Mouse (Mus musculus) adrenal gland, postnatal 25 days (tissue): ENCODE measurements around the gene Vamp8. TPM values are rescaled to one million over a fixed set of nuclear protein-coding genes. Genes with fewer than 3 reads are reported as not detected.

Experiments
- DNase-seq: peaks from one replicate; pipeline ENCODE4 v3.0.0; 2021; ENCODE audit warnings: mixed read lengths
- total RNA-seq: library from RNA; stranded (reverse); gene quantifications from 2 replicates; pipeline ENCODE4 v1.2.3, GENCODE M21; 2021

Vamp8 gene
- total RNA-seq, 1 experiment from 2014 or later, result 154 TPM

DNA sequence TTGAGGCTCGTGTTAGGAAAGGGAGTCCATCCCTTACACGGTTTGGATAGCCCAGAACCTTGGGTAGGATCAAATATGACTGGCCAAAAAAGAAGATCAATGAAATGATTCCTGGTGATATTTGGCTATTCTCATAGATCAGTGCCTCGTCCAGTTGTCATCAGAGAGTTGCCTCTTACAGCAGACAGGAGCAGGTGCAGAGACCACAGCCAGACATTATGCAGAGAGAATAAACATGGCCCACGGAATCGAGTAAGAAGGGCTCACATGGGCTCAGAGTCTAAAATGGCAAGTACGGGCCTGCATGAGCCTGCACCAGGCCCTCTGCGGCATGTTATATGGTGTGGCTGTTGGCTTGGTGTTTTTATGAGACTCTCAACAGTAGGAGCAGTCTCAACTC is 14.9 kb upstream of the Vamp8 start:
- no peak for DNase-seq

DNA sequence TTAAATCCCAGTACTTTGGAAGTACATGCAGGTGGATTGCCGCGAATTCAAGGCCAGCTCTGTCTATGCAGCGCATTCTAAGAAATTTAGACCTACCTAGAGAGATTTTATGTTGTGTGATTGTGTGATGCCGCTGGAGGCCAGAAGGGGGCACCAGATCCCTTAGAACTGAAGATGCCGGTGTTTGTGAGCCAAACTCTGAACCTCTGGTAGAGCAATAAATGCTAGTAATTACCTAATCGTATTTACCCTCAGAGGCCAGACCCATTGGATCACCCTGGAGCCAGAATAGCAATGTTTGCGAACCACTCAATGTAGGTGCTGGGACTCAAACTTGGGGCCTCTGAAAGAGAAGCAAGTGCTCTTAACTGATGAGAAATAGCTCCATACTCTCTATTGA is 11.4 kb upstream of the Vamp8 start:
- peak; percentile 67 for DNase-seq

- no peak for DNase-seq
These were observed 9.5 kb upstream of the Vamp8 start for GRCm38 (mm10) chr6:72399967-72400366.

GRCm38 (mm10) chr6:72396837-72397251 is 6.3 kb upstream of the Vamp8 start:
- DNase-seq, result no peak

- DNase-seq, result no peak
These were observed 1.8 kb upstream of the Vamp8 start for GRCm38 (mm10) chr6:72392341-72392740.

DNA sequence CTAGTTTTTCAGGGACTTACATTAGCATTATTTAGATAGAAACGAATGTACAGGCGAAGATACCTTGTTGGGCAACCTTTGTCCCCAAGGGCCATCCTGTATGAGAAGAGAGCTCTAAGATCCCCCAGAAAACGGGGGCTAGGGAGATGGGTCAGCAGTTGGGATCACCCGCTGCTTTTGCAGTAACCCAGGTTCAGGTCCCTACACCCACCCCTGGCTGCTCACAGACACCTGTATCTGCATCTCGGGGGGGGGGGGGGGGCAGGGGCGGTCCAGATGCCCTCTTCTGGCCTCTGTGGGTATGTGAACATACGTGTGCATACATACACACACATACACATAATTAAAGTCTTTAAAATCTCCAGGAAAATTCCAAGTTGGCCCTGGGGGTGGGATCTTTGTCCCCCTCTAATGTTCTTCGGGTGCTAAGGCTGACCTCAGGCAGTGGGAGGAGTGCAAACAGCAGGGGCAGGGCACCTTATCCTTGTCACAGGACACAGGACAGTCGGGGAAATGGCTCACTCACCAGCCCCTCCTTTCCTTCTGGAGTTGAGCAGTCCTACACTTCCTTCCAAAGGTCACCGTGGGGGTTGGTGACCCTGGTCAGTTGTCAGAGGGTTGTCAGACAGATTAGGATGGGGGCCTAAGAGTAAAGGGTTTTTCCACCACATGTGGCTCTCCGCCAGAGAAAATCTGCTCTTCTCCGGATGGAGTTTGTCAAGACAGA is 455 bp upstream of the Vamp8 start:
- peak; percentile 63 for DNase-seq

GRCm38 (mm10) chr6:72389471-72389940 is 997 bp downstream of the Vamp8 start:
- DNase-seq, result peak; percentile 32

GRCm38 (mm10) chr6:72388791-72389329 is 1.6 kb downstream of the Vamp8 start:
- DNase-seq, result no peak

- DNase-seq, result no peak
These were observed 2.2 kb downstream of the Vamp8 start for GRCm38 (mm10) chr6:72388266-72388665.

DNA sequence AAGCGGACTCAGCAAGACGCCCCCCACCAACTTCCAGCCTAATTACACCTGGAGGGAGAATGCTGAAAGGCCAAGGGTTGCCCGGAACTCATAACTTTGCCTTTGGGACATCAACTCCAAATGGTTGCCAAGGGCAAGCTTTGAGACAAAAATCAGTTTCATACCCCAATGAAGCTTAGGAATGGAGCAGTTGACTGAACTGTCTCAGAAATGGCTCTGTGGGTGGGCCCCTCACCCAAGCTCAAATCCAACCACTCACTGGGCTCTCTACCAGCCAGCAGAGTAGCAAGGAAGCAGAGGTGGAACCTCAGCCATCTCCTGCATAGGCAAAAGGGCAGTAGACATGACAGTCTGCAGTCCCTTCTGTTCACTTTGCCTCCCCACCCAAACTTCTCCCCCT is 2.7 kb downstream of the Vamp8 start:
- DNase-seq, result no peak

GRCm38 (mm10) chr6:72386561-72386960 is 3.9 kb downstream of the Vamp8 start:
- DNase-seq, result no peak

- no peak for DNase-seq
These were observed 5.2 kb downstream of the Vamp8 start for GRCm38 (mm10) chr6:72385258-72385657.

GRCm38 (mm10) chr6:72383952-72384351 is 6.6 kb downstream of the Vamp8 start:
- no peak for DNase-seq

- no peak for DNase-seq
These were observed 7.2 kb downstream of the Vamp8 start for GRCm38 (mm10) chr6:72383142-72383820.

GRCm38 (mm10) chr6:72382494-72382893 is 8.0 kb downstream of the Vamp8 start:
- DNase-seq, result no peak

- DNase-seq, result peak; percentile 87
These were observed 10.3 kb downstream of the Vamp8 start, which contains the start of gene Vamp5 for GRCm38 (mm10) chr6:72380131-72380770. TSS of gene Vamp5 (minus strand) at chr6:72380468.

DNA sequence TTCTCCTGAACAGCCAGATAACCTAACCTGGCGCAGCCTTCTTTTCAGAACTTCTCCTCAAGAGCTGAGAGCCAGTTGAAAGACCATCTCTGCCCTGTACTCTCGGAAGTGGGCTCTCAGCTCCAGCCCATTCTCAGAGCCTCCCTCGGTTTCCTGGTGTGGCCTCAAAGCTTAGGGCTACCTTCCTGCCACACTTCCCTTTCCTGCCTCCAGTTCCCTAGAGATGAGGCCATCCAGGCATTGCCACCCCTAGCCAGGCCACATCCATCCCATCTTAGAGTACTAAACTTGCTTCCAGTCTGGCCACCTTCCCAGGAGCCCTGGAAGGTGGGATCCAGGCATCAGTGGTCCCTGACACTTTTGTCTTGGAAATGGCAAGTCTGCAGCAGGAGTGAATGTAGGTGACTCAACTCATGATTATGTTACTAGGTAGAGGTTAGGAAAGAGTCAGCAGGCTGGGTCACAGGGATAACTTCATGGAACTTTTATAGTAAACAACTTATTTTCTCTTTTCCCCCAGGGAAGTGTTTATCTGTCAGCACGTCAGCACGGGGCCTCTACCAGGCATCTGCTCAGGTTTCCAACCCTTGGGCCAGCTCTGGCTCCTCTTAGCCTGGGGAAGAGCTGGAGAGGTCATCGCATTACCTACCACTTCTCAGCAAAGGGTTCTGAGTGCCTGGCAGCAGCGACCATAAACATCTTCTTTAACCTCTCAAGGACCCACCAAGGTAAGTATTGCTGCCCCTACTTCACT is 10.9 kb downstream of the Vamp8 start:
- DNase-seq, result no peak

GRCm38 (mm10) chr6:72378510-72379234 is 11.8 kb downstream of the Vamp8 start:
- DNase-seq, result no peak

DNA sequence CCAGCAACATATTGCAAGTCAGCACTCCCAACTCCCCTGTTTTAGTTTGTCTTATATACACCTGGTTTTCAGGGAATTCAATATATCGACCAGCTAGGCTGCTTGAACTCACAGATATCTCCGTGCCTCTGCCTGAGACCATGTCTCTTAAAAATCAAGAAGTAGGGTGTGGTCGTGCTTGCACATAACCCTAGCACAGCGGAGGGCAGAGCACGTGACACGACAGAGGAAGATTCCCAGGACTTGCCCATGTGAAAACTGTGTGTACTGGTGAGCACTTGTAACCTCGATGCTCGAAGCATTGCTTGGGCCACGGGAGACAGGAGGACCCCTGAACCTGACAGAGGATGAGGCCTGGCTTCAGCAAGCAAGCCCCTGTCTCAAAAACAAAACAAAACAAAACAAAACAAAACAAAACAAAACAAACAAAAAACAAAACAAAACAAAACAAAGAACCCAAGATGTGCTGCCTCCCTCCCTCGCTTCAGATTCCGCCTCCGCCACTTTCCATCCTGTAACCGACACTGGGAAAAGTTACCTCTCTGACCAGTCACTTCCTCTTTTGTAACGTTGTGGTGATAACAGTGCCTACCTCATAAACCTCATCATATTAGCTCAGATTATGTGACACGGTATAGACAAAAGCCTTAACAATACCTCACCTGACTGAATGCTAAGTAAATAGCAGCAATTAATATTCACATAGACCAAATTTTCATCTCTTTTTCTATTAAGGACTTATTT is 15.5 kb downstream of the Vamp8 start:
- DNase-seq, result no peak

GRCm38 (mm10) chr6:72374206-72374605 is 16.3 kb downstream of the Vamp8 start:
- DNase-seq, result no peak

GRCm38 (mm10) chr6:72373184-72373583 is 17.3 kb downstream of the Vamp8 start:
- no peak for DNase-seq
